Mouse (Mus musculus) embryonic facial prominence, embryonic 14.5 days (tissue): ENCODE measurements around the gene Nptxr. TPM values are rescaled to one million over a fixed set of nuclear protein-coding genes. Genes with fewer than 3 reads are reported as not detected.

Experiments
- ATAC-seq: fragments of 200-750 bp; cut with Nextera tagmentation; 2 replicates; pipeline ENCODE4 v1.8.0; 2017; ENCODE audit warnings: low read depth, moderate number of reproducible peaks, moderate TSS enrichment
- DNase-seq: peaks from one replicate; pipeline ENCODE4 v3.0.0-alpha.2; 2015; ENCODE audit warnings: low spot score
- H3K27ac ChIP-seq: fragments of 300-500 bp; sonication (generic); replicated peaks from 2 replicates; pipeline ENCODE4 v1.5.1; 2014; ENCODE audit warnings: low read depth, mild to moderate bottlenecking, low read length, moderate library complexity
- H3K27me3 ChIP-seq: fragments of 300-500 bp; sonication (generic); replicated peaks from 2 replicates; pipeline ENCODE4 v1.6.1; 2014; ENCODE audit warnings: low read length; ENCODE audit not compliant: control insufficient read depth, insufficient read depth
- H3K36me3 ChIP-seq: fragments of 300-500 bp; sonication (generic); 2 replicates; pipeline ENCODE4 v1.6.1; 2014; ENCODE audit warnings: low read length, mixed read lengths; ENCODE audit not compliant: control insufficient read depth, insufficient read depth
- H3K4me1 ChIP-seq: fragments of 300-500 bp; sonication (generic); 2 replicates; pipeline ENCODE4 v1.6.1; 2014; ENCODE audit warnings: antibody characterized with exemption, low read length; ENCODE audit not compliant: control insufficient read depth, insufficient read depth
- H3K4me2 ChIP-seq: fragments of 300-500 bp; sonication (generic); 2 replicates; pipeline ENCODE4 v1.6.1; 2014; ENCODE audit warnings: low read depth, mild to moderate bottlenecking, low read length, moderate library complexity, mixed read lengths
- H3K4me3 ChIP-seq: fragments of 300-500 bp; sonication (generic); 2 replicates; pipeline ENCODE4 v1.5.1; 2014; ENCODE audit warnings: low read depth, mild to moderate bottlenecking, low read length
- H3K9ac ChIP-seq: fragments of 300-500 bp; sonication (generic); 2 replicates; pipeline ENCODE4 v1.6.1; 2014; ENCODE audit warnings: low read depth, mild to moderate bottlenecking, low read length, moderate library complexity, mixed read lengths
- H3K9me3 ChIP-seq: fragments of 300-500 bp; sonication (generic); 2 replicates; pipeline ENCODE4 v1.6.1; 2016; ENCODE audit warnings: low read length; ENCODE audit not compliant: control insufficient read depth
- WGBS: fragments of 180-500 bp; shearing (Covaris S2); extraction: QIAGEN DNeasy Blood & Tissue Kit; methylation state at CpG from one replicate; pipeline ENCODE4 v1.1.7; 2014; 5-methylcytosine and 5-hydroxymethylcytosine counted together
- polyA plus RNA-seq: library from polyadenylated mRNA; unstranded; fragments of >200 nt; fragmentation: Nextera tagmentation; extraction: Ambion mirVana; gene quantifications from 2 replicates; pipeline ENCODE4 v1.2.1, GENCODE M21; 2014

Nptxr gene
- polyA plus RNA-seq, 1 experiment from 2014 or later: 3.2 TPM

DNA sequence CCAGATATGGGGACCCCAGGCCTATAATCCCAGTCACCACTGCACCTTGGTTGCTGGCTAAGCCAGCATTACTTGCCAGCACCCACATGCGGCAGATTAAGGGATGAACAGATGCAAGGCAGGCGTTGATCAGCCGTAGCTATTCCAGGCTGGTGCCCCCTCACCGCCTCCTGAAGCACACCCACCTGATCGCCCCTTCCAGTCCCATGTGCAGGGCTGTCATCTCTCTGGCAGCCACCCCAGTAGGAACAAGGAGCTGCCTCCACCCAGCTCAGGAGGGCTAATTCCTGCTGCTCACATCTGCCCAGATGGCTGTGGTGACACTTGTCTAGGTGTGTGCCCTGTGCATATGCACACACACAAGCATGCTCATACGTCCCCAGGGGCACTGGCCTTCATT is 43.6 kb downstream of the Nptxr start:
- no peaks in the 10 kb centered on the region for H3K9me3 ChIP-seq
- no peak overlapping the region for H3K27ac ChIP-seq
- no peak for DNase-seq
- no peaks in the 10 kb centered on the region for H3K27me3 ChIP-seq
- H3K4me2 ChIP-seq: no peak overlapping the region
- H3K9ac ChIP-seq: no peak overlapping the region
- WGBS: 92% methylated on average over 6 of the region's 6 CpGs
- ATAC-seq: no peak
- no peak overlapping the region for H3K4me3 ChIP-seq
- peaks cover 4% of the 10 kb centered on the region; the same call in 1 of the 2 replicates for H3K4me1 ChIP-seq
- peaks cover 34% of the 10 kb centered on the region for H3K36me3 ChIP-seq

DNA sequence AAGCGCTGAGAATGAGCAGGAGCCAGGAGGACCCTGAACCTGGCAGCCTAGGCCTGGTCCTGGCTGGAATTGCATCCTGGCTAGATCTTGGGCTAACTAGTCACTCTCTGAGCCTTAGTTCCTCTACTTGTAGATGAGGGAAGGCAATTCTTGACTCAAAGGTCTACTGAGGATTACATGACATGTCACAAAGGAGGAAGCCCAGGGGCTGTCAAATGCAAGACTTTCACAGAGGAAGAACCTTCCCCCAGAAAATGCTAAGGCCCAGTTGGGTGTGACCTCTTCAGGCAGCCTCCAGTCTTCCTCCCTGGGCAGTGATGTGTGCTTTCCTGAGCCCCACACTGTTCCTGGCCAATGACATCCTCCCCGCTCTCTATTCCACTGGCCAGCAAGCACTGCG is 47.4 kb downstream of the Nptxr start:
- no peak overlapping the region for H3K4me2 ChIP-seq
- no peak for DNase-seq
- H3K27me3 ChIP-seq: no peaks in the 10 kb centered on the region
- peaks cover 9% of the 10 kb centered on the region; the same call in 1 of the 2 replicates for H3K36me3 ChIP-seq
- H3K9ac ChIP-seq: no peak overlapping the region
- no peak overlapping the region for H3K4me3 ChIP-seq
- H3K27ac ChIP-seq: no peak overlapping the region
- peaks cover 4% of the 10 kb centered on the region; the same call in 1 of the 2 replicates for H3K4me1 ChIP-seq
- no peak for ATAC-seq
- WGBS: 89% methylated on average over 3 of the region's 3 CpGs
- no peaks in the 10 kb centered on the region for H3K9me3 ChIP-seq

DNA sequence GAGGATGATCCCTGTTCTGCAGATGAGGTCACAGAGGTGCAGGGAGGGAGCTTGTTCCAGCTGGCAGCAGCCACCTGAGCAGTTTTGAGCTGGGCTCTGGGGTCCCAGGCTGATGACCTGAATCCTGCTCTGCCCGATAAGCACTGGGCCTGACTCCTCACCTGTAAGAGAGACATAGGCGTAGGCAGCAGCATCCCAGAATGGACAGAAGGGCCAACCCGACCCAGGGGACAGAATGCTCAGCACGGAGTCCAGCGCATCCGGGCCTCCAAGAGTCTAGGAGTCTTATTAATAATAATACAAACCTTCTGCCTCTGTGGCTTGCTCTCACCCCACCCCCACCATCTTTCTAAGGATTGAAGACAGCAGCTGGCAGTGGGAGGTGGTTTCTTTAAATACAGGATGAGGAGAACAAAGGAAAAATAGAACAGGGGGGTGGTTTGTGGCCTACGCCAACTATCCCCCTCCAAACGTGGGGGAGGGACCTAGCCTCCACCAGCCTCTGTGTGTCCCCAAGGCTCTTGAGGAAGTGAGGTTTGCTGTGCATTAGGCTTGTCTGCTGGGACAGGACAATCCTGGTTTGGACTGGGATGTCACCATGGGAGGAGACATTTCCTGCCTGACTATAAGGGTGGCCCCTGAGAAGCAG is 48.5 kb downstream of the Nptxr start:
- Histone ChIP-seq H3K4me1 (peaks cover 4% of the 10 kb centered on the region; the same call in 1 of the 2 replicates), H3K36me3 (0 out of 2 replicates have a peak, but pooled peaks cover 3% of the 10 kb centered on the region), H3K27ac (peak overlapping the region; percentile 33; the same call in 1 of the 2 replicates), H3K4me2 (no peak overlapping the region), H3K9ac (no peak overlapping the region), H3K9me3 (no peaks in the 10 kb centered on the region), H3K4me3 (no peak overlapping the region), H3K27me3 (no peaks in the 10 kb centered on the region)
- ATAC-seq (no peak), DNase-seq (peak; percentile 54)
- WGBS: 63% methylated on average over 8 of the region's 8 CpGs

DNA sequence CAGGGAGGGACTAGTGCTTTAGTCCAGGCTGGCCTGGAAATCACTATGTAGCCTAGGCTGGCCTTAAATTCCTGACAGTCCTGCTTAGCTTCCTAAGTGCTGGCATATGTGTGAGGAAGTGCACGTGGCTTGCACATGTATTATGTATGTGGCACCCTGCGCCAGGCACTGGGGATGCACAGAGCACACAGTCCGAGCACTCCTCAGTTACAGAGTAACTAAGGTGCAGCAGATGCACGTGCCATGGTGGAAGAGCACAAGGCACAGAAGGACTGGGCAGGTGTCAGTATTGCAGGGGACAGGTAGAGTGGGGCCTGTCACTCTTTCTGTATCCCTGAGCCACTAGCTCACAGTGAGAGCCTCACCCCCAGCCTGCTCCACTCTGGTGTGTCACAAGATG is 49.4 kb downstream of the Nptxr start:
- H3K9me3 ChIP-seq: no peaks in the 10 kb centered on the region
- peaks cover 4% of the 10 kb centered on the region; the same call in 1 of the 2 replicates for H3K4me1 ChIP-seq
- DNase-seq (no peak), ATAC-seq (no peak)
- H3K4me2 ChIP-seq: no peak overlapping the region
- H3K36me3 ChIP-seq: no peaks in the 10 kb centered on the region
- no peak overlapping the region for H3K27ac ChIP-seq
- H3K4me3 ChIP-seq: no peak overlapping the region
- 77% methylated on average over 4 of the region's 4 CpGs for WGBS
- H3K9ac ChIP-seq: no peak overlapping the region
- no peaks in the 10 kb centered on the region for H3K27me3 ChIP-seq

DNA sequence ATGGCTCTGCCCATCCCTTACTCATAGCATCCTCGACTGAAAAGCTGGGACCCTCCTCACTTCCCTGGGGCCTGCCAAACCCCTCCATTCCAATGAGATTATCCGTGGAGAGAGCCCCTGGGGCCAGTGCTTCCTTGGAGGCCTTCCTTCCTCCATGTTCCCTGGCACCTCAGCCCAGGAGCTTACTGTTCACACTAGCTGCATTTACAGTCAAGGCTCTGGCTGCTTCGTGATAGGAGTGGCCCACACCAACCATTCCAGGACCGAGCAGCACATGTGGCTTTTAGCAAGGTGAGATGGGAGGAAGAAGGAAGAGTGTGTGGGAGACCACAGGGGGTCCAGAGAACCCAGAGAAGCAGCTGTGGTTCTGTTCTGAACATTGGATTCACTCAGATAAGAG is 50.7 kb downstream of the Nptxr start:
- H3K9me3 ChIP-seq: no peaks in the 10 kb centered on the region
- H3K9ac ChIP-seq: no peak overlapping the region
- peaks cover 4% of the 10 kb centered on the region; the same call in 1 of the 2 replicates for H3K4me1 ChIP-seq
- 40% methylated on average over 4 of the region's 4 CpGs for WGBS
- no peaks in the 10 kb centered on the region for H3K36me3 ChIP-seq
- no peak for DNase-seq
- no peak overlapping the region for H3K4me2 ChIP-seq
- no peaks in the 10 kb centered on the region for H3K27me3 ChIP-seq
- H3K27ac ChIP-seq: no peak overlapping the region
- ATAC-seq: no peak
- H3K4me3 ChIP-seq: no peak overlapping the region

DNA sequence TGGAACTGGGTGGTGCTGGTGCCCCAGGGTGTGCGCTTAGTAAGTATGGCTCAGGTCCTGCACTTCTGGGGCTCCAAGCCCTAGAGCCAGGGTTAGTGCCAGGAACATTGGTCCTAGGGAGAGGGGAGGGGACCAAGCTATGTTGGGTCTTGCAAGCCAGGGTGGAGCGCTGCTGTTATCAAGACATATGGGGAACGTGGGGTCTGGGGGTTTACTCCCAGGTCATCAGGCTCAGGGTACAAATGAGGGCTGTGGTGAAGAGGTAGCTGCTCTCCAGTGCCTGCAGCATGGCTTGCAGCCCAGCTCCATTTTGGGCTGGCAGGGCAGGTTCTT is 51.2 kb downstream of the Nptxr start:
- Histone ChIP-seq H3K27me3 (no peaks in the 10 kb centered on the region), H3K36me3 (no peaks in the 10 kb centered on the region), H3K9me3 (no peaks in the 10 kb centered on the region), H3K4me2 (no peak overlapping the region), H3K27ac (no peak overlapping the region), H3K4me1 (peaks cover 4% of the 10 kb centered on the region; the same call in 1 of the 2 replicates), H3K9ac (no peak overlapping the region), H3K4me3 (no peak overlapping the region)
- DNase-seq: no peak
- WGBS: 79% methylated on average over 3 of the region's 3 CpGs
- no peak for ATAC-seq

DNA sequence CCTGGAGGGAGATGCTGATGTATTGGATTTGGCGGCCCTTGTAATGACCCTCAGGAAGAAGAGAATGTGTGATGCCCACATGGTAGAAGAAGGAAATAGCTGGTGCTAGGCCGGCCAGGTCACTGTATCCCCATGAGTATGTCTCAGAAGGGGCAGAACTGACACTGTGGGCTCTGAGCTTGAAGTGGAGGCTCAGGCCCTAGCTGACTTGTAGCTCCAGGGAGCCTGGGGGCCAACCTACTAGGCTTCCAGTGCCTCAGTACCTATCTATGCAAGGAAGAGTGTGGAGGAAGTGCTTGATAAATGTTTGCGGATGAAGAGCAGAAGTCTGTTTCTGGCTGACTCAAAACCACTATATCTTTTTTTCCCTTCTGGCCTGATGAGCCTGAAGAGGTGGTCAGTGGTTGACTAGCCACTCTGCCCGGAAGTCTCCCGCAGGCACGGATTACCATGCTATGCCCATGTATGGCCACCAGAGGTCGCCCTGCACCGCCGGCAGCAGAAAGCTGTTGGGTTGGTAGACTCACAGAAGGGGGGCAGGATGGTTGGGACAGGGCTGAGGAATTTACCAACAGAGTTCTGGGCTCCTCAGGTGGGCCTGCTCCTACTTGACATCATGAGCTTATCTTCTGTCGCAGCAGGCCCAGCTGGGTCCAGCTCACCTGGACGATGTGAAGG is 51.7 kb downstream of the Nptxr start:
- no peaks in the 10 kb centered on the region for H3K27me3 ChIP-seq
- no peak overlapping the region for H3K4me3 ChIP-seq
- 0 out of 2 replicates have a peak overlapping the region, but pooled peaks have one; percentile 31 for H3K9ac ChIP-seq
- H3K4me2 ChIP-seq: no peak overlapping the region
- no peak overlapping the region for H3K27ac ChIP-seq
- ATAC-seq (peak; percentile 59), DNase-seq (peak; percentile 64)
- H3K4me1 ChIP-seq: peaks cover 4% of the 10 kb centered on the region; the same call in 1 of the 2 replicates
- no peaks in the 10 kb centered on the region for H3K9me3 ChIP-seq
- WGBS: 26% methylated on average over 11 of the region's 11 CpGs
- H3K36me3 ChIP-seq: no peaks in the 10 kb centered on the region

DNA sequence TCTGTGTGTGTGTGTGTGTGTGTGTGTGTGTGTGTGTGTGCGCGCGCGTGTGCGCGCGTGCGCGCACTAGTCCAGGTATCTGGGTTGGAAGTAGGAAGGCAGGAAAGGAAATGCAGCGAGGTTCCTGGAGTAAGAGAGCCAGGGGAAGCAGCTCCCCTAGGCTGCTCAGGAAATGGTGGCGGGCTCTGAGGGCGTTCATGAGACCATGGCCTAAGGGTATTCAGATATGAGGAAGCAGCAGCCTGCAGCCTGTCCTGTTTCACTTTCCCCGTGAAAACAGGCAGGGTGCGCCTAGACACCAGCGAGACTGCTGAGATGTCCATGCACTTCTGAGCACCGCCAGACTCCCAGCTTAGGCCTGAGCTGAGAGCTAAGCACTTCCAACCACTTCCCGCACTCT is 52.8 kb downstream of the Nptxr start:
- no peak overlapping the region for H3K4me2 ChIP-seq
- no peak overlapping the region for H3K4me3 ChIP-seq
- H3K4me1 ChIP-seq: peaks cover 4% of the 10 kb centered on the region; the same call in 1 of the 2 replicates
- no peak overlapping the region for H3K9ac ChIP-seq
- ATAC-seq (no peak), DNase-seq (no peak)
- H3K27me3 ChIP-seq: no peaks in the 10 kb centered on the region
- 88% methylated on average over 13 of the region's 17 CpGs for WGBS
- no peaks in the 10 kb centered on the region for H3K9me3 ChIP-seq
- no peak overlapping the region for H3K27ac ChIP-seq
- no peaks in the 10 kb centered on the region for H3K36me3 ChIP-seq

DNA sequence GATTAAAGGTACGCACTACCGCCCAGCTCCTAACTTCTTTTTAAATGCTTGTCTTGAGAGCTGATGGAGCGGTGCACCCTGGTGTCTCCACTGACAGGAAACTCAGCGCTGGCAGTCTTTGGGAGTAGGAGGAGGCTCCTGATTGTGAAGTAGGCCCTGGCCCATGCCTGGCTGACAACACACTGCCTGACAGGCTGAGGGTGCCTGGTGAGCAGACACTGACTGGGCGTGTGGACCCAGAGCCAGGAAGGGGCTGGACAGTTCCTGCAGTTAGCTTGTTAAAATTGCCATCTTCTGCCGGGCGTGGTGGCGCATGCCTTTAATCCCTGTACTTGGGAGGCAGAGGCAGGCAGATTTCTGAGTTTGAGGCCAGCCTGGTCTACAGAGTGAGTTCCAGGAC is 54.3 kb downstream of the Nptxr start:
- H3K27me3 ChIP-seq: no peaks in the 10 kb centered on the region
- no peaks in the 10 kb centered on the region for H3K4me1 ChIP-seq
- ATAC-seq (no peak), DNase-seq (no peak)
- no peak overlapping the region for H3K9ac ChIP-seq
- 86% methylated on average over 8 of the region's 8 CpGs for WGBS
- no peak overlapping the region for H3K4me3 ChIP-seq
- no peak overlapping the region for H3K27ac ChIP-seq
- no peaks in the 10 kb centered on the region for H3K36me3 ChIP-seq
- H3K9me3 ChIP-seq: no peaks in the 10 kb centered on the region
- no peak overlapping the region for H3K4me2 ChIP-seq
